In genomic region chr1:163198767-163199166, GRCm38 (mm10) we compare ENCODE assay signal across 19 mouse cellular contexts.
DNase-seq lines count a peak whose midpoint lies in the region; ATAC-seq and TF ChIP-seq lines count a peak whose summit lies in the region.
"Had no signal": no experiment of that assay in that cellular context is flagged by ENCODE, and none has a peak within 500 bp of the region (broad histone marks: within the 10 kb centered on the region; RNA-seq: fewer than 3 reads in every experiment).

No protein-coding gene starts in this region.

- H3K4me1 ChIP-seq in kidney, postnatal 0 days (replicated peaks; ENCODE audit: insufficient read depth, low read length): no peaks in the 10 kb centered on the region
- peaks cover 9% of the 10 kb centered on the region; the same call in 1 of the 2 replicates for H3K4me1 ChIP-seq in limb, embryonic 11.5 days (ENCODE audit: control insufficient read depth, insufficient read depth, low read length)
- H3K4me1 ChIP-seq: forebrain, embryonic 15.5 days; heart, embryonic 15.5 days; hindbrain, embryonic 10.5 days had no signal

- ATAC-seq in kidney, postnatal 0 days (replicated peaks; ENCODE audit: low FRiP score, low read depth): no peak
- 0 out of 2 replicates have a peak, but pooled peaks have one; percentile 29 for ATAC-seq in common myeloid progenitor, adult 5-6 weeks (replicated peaks; ENCODE audit: low read depth, poor library complexity, severe bottlenecking)
- ATAC-seq in limb, embryonic 11.5 days (ENCODE audit: insufficient number of reproducible peaks, low FRiP score, low TSS enrichment, low read depth): no peak
- ATAC-seq: forebrain, embryonic 15.5 days; hindbrain, embryonic 16.5 days had no signal

- H3K4me3 ChIP-seq in kidney, postnatal 0 days (replicated peaks; ENCODE audit: low read depth, low read length): no peak overlapping the region
- no peak overlapping the region for H3K4me3 ChIP-seq in limb, embryonic 11.5 days (ENCODE audit: low read depth, low read length)
- H3K4me3 ChIP-seq: embryonic facial prominence, embryonic 15.5 days; forebrain, embryonic 15.5 days; heart, embryonic 15.5 days; hindbrain, embryonic 10.5 days had no signal

- no peaks in the 10 kb centered on the region for H3K27me3 ChIP-seq in kidney, postnatal 0 days (ENCODE audit: insufficient read depth, low read length)
- no peaks in the 10 kb centered on the region for H3K27me3 ChIP-seq in limb, embryonic 11.5 days (ENCODE audit: control insufficient read depth, insufficient read depth, low read length)
- H3K27me3 ChIP-seq: embryonic facial prominence, embryonic 15.5 days; forebrain, embryonic 15.5 days; heart, embryonic 15.5 days had no signal

- no peak overlapping the region for H3K9ac ChIP-seq in kidney, postnatal 0 days (ENCODE audit: low read depth, low read length)
- H3K9ac ChIP-seq in limb, embryonic 11.5 days (ENCODE audit: low read length): no peak overlapping the region
- H3K9ac ChIP-seq: embryonic facial prominence, embryonic 15.5 days; forebrain, embryonic 15.5 days; heart, embryonic 15.5 days had no signal

- peak; percentile 16 for DNase-seq in kidney, postnatal 0 days (ENCODE audit: low spot score)
- DNase-seq in kidney, postnatal 25 days: no peak
- peak; percentile 18 for DNase-seq in limb, embryonic 11.5 days (ENCODE audit: low spot score)
- DNase-seq in natural killer cell, adult 2 months (ENCODE audit: low spot score in 2 of 2): no peak
- no peak for DNase-seq in urinary bladder, postnatal 10 days (ENCODE audit: low spot score)
- DNase-seq: adrenal gland, postnatal 10 days; cerebellum, adult 11-12 months; cerebellum, adult 9-10 months; cerebellum, postnatal 25 days; gastrocnemius, postnatal 36 days; heart, adult 18-20 months; heart, postnatal 14 days had no signal

- no peak overlapping the region for H3K4me2 ChIP-seq in kidney, postnatal 0 days (ENCODE audit: low read length)
- no peak overlapping the region for H3K4me2 ChIP-seq in limb, embryonic 11.5 days (ENCODE audit: low read depth, severe bottlenecking)
- H3K4me2 ChIP-seq: embryonic facial prominence, embryonic 15.5 days; forebrain, embryonic 15.5 days; heart, embryonic 11.5 days; heart, embryonic 15.5 days had no signal

- H3K27ac ChIP-seq in kidney, postnatal 0 days: no peak overlapping the region
- H3K27ac ChIP-seq in limb, embryonic 11.5 days (replicated peaks; ENCODE audit: low read depth, low read length): no peak overlapping the region
- H3K27ac ChIP-seq: forebrain, embryonic 15.5 days; heart, embryonic 15.5 days; hindbrain, embryonic 10.5 days had no signal

- TF ChIP-seq CTCF in kidney, postnatal 0 days (IDR thresholded peaks at IDR 0.05; ENCODE audit: low read depth): no peak

- 57% methylated on average over 2 of the region's 2 CpGs for WGBS in kidney, postnatal 0 days
- 28% methylated on average over 2 of the region's 2 CpGs for WGBS in limb, embryonic 11.5 days

- no peaks in the 10 kb centered on the region for H3K36me3 ChIP-seq in kidney, postnatal 0 days (ENCODE audit: insufficient read depth, low read length)
- no peaks in the 10 kb centered on the region for H3K36me3 ChIP-seq in limb, embryonic 11.5 days (ENCODE audit: control insufficient read depth, insufficient read depth, low read length)
- H3K36me3 ChIP-seq: embryonic facial prominence, embryonic 15.5 days; forebrain, embryonic 15.5 days; heart, embryonic 15.5 days; hindbrain, embryonic 10.5 days had no signal

- no peaks in the 10 kb centered on the region for H3K9me3 ChIP-seq in kidney, postnatal 0 days (replicated peaks; ENCODE audit: low read length)
- H3K9me3 ChIP-seq in limb, embryonic 11.5 days (ENCODE audit: control insufficient read depth, low read length): no peaks in the 10 kb centered on the region
- H3K9me3 ChIP-seq: embryonic facial prominence, embryonic 15.5 days; forebrain, embryonic 15.5 days; heart, embryonic 15.5 days; hindbrain, embryonic 10.5 days had no signal

Comparison
In these comparisons a context has a peak if more than half of its experiments do, and no peak if none do; other contexts are left out.
1. DNase-seq: peak in kidney, postnatal 0 days (single experiment) and limb, embryonic 11.5 days (single experiment); none in kidney, postnatal 25 days (0 of 2), natural killer cell, adult 2 months (0 of 2) and urinary bladder, postnatal 10 days (single experiment).